Comparison of ENCODE assay signal across 8 mouse cellular contexts in genomic region chr1:167942037-167942470, GRCm38 (mm10).
DNase-seq lines count a peak whose midpoint lies in the region; ATAC-seq and TF ChIP-seq lines count a peak whose summit lies in the region.

No protein-coding gene starts in this region.

- no peak overlapping the region for H3K9ac ChIP-seq in hindbrain, embryonic 11.5 days (ENCODE audit: low read depth, low read length)
- H3K9ac ChIP-seq in hindbrain, embryonic 13.5 days: no peak overlapping the region
- H3K9ac ChIP-seq in intestine, embryonic 15.5 days: no peak overlapping the region

- H3K4me1 ChIP-seq in hindbrain, embryonic 11.5 days (replicated peaks; ENCODE audit: control insufficient read depth, insufficient read depth, low read length): no peaks in the 10 kb centered on the region
- peaks cover 4% of the 10 kb centered on the region for H3K4me1 ChIP-seq in hindbrain, embryonic 13.5 days (replicated peaks)
- H3K4me1 ChIP-seq in E14TG2a.4 (replicated peaks; ENCODE audit: low read depth, low read length): peaks cover 21% of the 10 kb centered on the region
- no peaks in the 10 kb centered on the region for H3K4me1 ChIP-seq in intestine, embryonic 15.5 days (replicated peaks)

- H3K27me3 ChIP-seq in hindbrain, embryonic 11.5 days (ENCODE audit: control insufficient read depth, insufficient read depth, low read length): no peaks in the 10 kb centered on the region
- H3K27me3 ChIP-seq in hindbrain, embryonic 13.5 days: 0 out of 2 replicates have a peak, but pooled peaks cover 3% of the 10 kb centered on the region
- peaks cover 1% of the 10 kb centered on the region for H3K27me3 ChIP-seq in E14TG2a.4 (ENCODE audit: insufficient read depth, low read length)
- H3K27me3 ChIP-seq in intestine, embryonic 15.5 days (replicated peaks): no peaks in the 10 kb centered on the region

- H3K4me3 ChIP-seq in hindbrain, embryonic 11.5 days (ENCODE audit: low read depth, low read length): no peak overlapping the region
- H3K4me3 ChIP-seq in hindbrain, embryonic 13.5 days: no peak overlapping the region
- H3K4me3 ChIP-seq in E14TG2a.4 (replicated peaks; ENCODE audit: low read length): no peak overlapping the region
- no peak overlapping the region for H3K4me3 ChIP-seq in intestine, embryonic 15.5 days (replicated peaks)

- H3K4me2 ChIP-seq in hindbrain, embryonic 11.5 days (replicated peaks; ENCODE audit: low read depth, low read length): no peak overlapping the region
- no peak overlapping the region for H3K4me2 ChIP-seq in hindbrain, embryonic 13.5 days
- no peak overlapping the region for H3K4me2 ChIP-seq in intestine, embryonic 15.5 days (replicated peaks)

- no peaks in the 10 kb centered on the region for H3K36me3 ChIP-seq in hindbrain, embryonic 11.5 days (ENCODE audit: control insufficient read depth, insufficient read depth, low read length)
- H3K36me3 ChIP-seq in hindbrain, embryonic 13.5 days: no peaks in the 10 kb centered on the region
- no peaks in the 10 kb centered on the region for H3K36me3 ChIP-seq in E14TG2a.4 (ENCODE audit: insufficient read depth, low read length)
- H3K36me3 ChIP-seq in intestine, embryonic 15.5 days: no peaks in the 10 kb centered on the region

- WGBS in hindbrain, embryonic 11.5 days: 56% methylated on average over 8 of the region's 8 CpGs
- 38% methylated on average over 8 of the region's 8 CpGs for WGBS in hindbrain, embryonic 13.5 days
- 45% methylated on average over 8 of the region's 8 CpGs for WGBS in intestine, embryonic 15.5 days

- no peak for ATAC-seq in hindbrain, embryonic 11.5 days (ENCODE audit: low FRiP score)
- no peak for ATAC-seq in hindbrain, embryonic 13.5 days (ENCODE audit: low FRiP score)
- ATAC-seq in intestine, embryonic 15.5 days: 0 out of 2 replicates have a peak, but pooled peaks have one; percentile 47

- DNase-seq in hindbrain, embryonic 11.5 days (ENCODE audit: low spot score): peak; percentile 72
- DNase-seq in adipocyte (ENCODE audit: low spot score): peak; percentile 61
- DNase-seq in urinary bladder, postnatal 4 days (ENCODE audit: low spot score in 2 of 2): no peak
- DNase-seq in urinary bladder, postnatal 36 days (ENCODE audit: low spot score in 2 of 2): no peak
- no peak for DNase-seq in right cerebral cortex, postnatal 25 days

- TF ChIP-seq CTCF in E14TG2a.4 (conservative IDR thresholded peaks at IDR 0.05; ENCODE audit: low read length): peak; percentile 69

- H3K9me3 ChIP-seq in hindbrain, embryonic 11.5 days (ENCODE audit: control insufficient read depth, low read length): no peaks in the 10 kb centered on the region
- no peaks in the 10 kb centered on the region for H3K9me3 ChIP-seq in hindbrain, embryonic 13.5 days
- H3K9me3 ChIP-seq in E14TG2a.4 (ENCODE audit: low read length): no peaks in the 10 kb centered on the region
- no peaks in the 10 kb centered on the region for H3K9me3 ChIP-seq in intestine, embryonic 15.5 days

- H3K27ac ChIP-seq in hindbrain, embryonic 11.5 days (ENCODE audit: low read depth, low read length): no peak overlapping the region
- H3K27ac ChIP-seq in hindbrain, embryonic 13.5 days: no peak overlapping the region
- H3K27ac ChIP-seq in intestine, embryonic 15.5 days: no peak overlapping the region

Comparison
In these comparisons a context has a peak if more than half of its experiments do, and no peak if none do; other contexts are left out.
1. DNase-seq: peak in hindbrain, embryonic 11.5 days (single experiment) and adipocyte (single experiment); none in urinary bladder, postnatal 4 days (0 of 2), urinary bladder, postnatal 36 days (0 of 2) and right cerebral cortex, postnatal 25 days (single experiment).